Mouse (Mus musculus) CH12F3 (cell line): ENCODE data around the gene Hp1bp3.

Experiments
- in situ Hi-C: fragments of 300-500 bp; cut with MboI; formaldehyde crosslinking; loops from 2 replicates; pipeline ENCODE4 v1.14.3; 2020; ENCODE audit warnings: low sequenced_read_pairs

Hp1bp3 gene

DNA sequence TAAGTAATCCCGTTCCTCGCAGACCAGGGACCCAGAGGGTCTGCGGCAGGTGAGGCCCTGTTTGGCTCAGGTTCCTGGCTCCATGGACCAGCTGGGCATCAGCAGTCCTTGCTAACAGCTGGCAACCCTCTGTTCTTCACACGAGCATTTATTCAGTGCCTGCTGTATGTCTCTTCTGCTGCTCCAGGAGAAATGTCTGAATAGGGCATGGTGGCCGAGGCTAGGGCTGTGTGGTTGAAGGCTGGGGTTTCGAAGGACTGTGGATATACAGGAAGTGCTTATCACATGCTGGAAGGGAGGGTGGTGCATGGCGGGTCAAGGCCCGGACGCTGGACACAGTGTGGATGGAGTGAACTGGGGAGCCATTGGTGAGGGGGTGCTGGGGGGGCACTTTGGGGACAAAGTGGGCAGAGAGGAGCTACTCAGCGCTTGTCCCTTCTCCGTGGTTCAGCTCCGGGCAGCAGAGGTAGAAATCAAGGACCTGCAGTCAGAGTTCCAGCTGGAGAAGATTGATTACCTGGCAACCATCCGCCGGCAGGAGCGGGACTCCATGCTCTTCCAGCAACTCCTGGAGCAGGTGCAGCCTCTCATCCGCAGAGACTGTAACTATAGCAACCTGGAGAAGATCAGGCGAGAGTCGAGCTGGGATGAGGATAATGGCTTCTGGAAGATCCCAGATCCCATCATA lies 77.3 kb downstream of the Hp1bp3 start:
- in situ Hi-C loops = no loop called here

DNA sequence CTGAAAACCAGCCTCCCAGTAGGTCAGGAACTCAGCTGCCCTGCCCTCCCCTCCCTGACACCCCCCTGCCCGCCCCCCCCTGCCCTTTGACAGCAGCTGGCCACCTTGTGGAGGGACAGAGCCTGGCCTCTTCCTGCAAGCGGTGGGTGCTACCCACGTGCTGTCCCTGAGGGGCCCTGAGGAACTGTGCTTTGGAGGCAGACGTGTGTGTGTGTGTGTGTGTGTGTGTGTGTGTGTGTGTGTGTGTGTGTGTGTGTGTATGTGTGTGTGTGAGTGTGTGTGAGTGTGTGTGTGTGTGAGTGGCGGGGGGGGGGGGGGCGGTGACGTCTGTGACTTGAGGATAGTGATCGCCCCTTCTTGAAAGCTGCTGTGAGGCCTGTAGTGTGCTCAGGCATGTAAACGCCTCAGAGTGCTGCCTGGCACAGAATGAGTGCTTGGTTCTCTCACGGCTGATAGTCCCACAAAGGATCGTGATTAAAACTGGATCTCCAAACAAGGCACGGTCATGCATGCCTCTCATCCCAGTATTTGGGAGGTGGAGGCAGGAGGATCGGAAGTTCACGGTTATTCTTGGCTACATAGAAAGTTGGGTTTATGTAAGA lies 78.0 kb downstream of the Hp1bp3 start:
- in situ Hi-C loops = no loop called here
